Mouse (Mus musculus) kidney, postnatal 0 days (tissue): Measurements from ENCODE around the gene Cdkn1b. TPM values are rescaled to one million over a fixed set of nuclear protein-coding genes. Genes with fewer than 3 reads are reported as not detected.
A peak's percentile ranks its signal among the peaks of the same experiment; 100 is the strongest.

Experiments used
- ATAC-seq: fragments of 200-750 bp; cut with Nextera tagmentation; replicated peaks from 2 replicates; pipeline ENCODE4 v1.8.0; 2017; ENCODE audit warnings: low read depth, moderate number of reproducible peaks, moderate TSS enrichment, moderate library complexity; ENCODE audit not compliant: low FRiP score
- DNase-seq: peaks from one replicate; pipeline ENCODE4 v3.0.0-alpha.2; 2016; ENCODE audit warnings: low spot score
- H3K27ac ChIP-seq: fragments of 300-500 bp; sonication (generic); 2 replicates; pipeline ENCODE4 v1.5.1; 2014; ENCODE audit warnings: mild to moderate bottlenecking
- H3K27me3 ChIP-seq: fragments of 300-500 bp; sonication (generic); 2 replicates; pipeline ENCODE4 v1.6.1; 2014; ENCODE audit warnings: low read length, mixed read lengths; ENCODE audit not compliant: insufficient read depth
- H3K36me3 ChIP-seq: fragments of 300-500 bp; sonication (generic); 2 replicates; pipeline ENCODE4 v1.6.1; 2014; ENCODE audit warnings: low read length, mixed read lengths; ENCODE audit not compliant: insufficient read depth
- H3K4me1 ChIP-seq: fragments of 300-500 bp; sonication (generic); replicated peaks from 2 replicates; pipeline ENCODE4 v1.6.1; 2014; ENCODE audit warnings: antibody characterized with exemption, low read length, mixed read lengths; ENCODE audit not compliant: insufficient read depth
- H3K4me2 ChIP-seq: fragments of 300-500 bp; sonication (generic); 2 replicates; pipeline ENCODE4 v1.6.1; 2014; ENCODE audit warnings: mild to moderate bottlenecking, low read length, moderate library complexity, mixed read lengths
- H3K4me3 ChIP-seq: fragments of 300-500 bp; sonication (generic); replicated peaks from 2 replicates; pipeline ENCODE4 v1.5.1; 2014; ENCODE audit warnings: low read depth, low read length
- H3K9ac ChIP-seq: fragments of 300-500 bp; sonication (generic); 2 replicates; pipeline ENCODE4 v1.6.1; 2014; ENCODE audit warnings: low read depth, low read length
- H3K9me3 ChIP-seq: fragments of 300-500 bp; sonication (generic); replicated peaks from 2 replicates; pipeline ENCODE4 v1.6.1; 2016; ENCODE audit warnings: low read length, inconsistent platforms, mixed read lengths
- CTCF ChIP-seq: IDR thresholded peaks from 2 replicates; pipeline ENCODE4 v1.5.1; 2016; ENCODE audit warnings: antibody characterized with exemption, low read depth, mild to moderate bottlenecking, moderate library complexity
- WGBS: fragments of 180-500 bp; shearing (Covaris S2); extraction: QIAGEN DNeasy Blood & Tissue Kit; methylation state at CpG from one replicate; pipeline ENCODE4 v1.1.7; 2014; 5-methylcytosine and 5-hydroxymethylcytosine counted together
- polyA plus RNA-seq: library from polyadenylated mRNA; unstranded; fragments of >200 nt; fragmentation: Nextera tagmentation; extraction: Ambion mirVana; gene quantifications from 2 replicates; pipeline ENCODE4 v1.2.1, GENCODE M21; 2015

Cdkn1b gene
- polyA plus RNA-seq = 25.1 and 25.9 TPM in 2 replicates

DNA sequence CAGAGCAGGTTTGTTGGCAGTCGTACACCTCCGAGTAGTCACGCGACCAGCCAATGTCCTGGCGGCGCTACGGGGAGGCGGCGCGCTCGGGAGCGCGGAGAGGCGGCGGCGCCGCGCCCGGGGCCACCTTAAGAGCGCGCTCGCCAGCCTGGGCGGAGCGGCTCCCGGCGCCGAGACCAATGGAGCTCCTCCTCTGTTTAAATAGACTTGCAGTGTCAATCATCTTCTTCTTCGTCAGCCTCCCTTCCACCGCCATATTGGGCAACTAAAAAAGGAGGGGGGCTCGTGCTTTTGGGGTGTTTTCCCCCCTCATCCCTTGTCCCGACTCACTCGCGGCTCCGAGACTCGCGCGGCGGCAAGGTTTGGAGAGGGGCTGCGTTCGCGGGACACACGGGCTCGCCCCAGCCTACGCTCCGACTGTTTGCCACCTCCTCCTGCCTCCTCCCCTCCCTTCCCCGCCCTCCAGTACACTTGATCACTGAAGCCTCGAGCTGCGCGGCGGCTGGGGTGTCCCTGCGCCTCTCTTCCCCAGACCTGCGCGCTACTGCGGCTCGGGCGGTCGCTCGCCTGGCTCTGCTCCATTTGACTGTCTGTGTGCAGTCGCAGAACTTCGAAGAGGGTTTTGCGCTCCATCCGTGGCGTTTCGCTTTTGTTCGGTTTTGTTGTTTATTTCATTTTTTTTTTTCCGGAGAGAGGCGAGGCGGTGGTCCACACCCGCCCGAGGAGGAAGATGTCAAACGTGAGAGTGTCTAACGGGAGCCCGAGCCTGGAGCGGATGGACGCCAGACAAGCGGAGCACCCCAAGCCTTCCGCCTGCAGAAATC, at the start of gene Cdkn1b:
Gene Cdkn1b (plus strand): TSS at position 212 of the 824 bp plus-strand sequence.
- under 1% methylated on average over 76 of the region's 77 CpGs for WGBS
- Histone ChIP-seq H3K27me3 (no peaks in the 10 kb centered on the region), H3K27ac (peak within 1 kb of the TSS; percentile 95), H3K9me3 (no peaks in the 10 kb centered on the region), H3K9ac (peak within 1 kb of the TSS; percentile 90), H3K36me3 (0 out of 2 replicates have a peak, but pooled peaks cover 3% of the 10 kb centered on the region), H3K4me1 (peaks cover 8% of the 10 kb centered on the region; the same call in 1 of the 2 replicates), H3K4me2 (peak within 1 kb of the TSS; percentile 91), H3K4me3 (peak within 1 kb of the TSS; percentile 71)
- TF ChIP-seq CTCF = no peak
- DNase-seq (peak; percentile 99), ATAC-seq (peak; percentile 93)

DNA sequence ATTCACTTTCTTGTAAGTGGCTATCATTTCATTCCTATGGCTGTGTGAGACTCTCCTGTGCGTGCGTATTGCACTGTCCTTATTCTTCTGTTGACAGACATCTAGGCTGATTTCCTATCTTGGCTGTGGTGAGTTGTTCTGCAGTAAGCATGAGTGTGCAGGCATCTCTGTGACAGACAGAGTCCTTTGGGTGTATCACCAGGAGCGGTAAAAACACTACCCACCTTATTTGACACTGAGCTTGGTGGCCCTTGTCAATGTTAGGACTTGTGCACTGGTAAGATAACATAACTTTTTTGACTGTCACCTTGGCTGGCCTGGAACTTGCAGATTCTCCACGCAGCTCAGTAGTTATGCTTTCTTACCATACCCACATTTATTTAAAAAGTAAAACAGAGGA, 49.3 kb upstream of the Cdkn1b start:
- DNase-seq (no peak), ATAC-seq (no peak)
- Histone ChIP-seq H3K4me3 (no peak overlapping the region), H3K27ac (no peak overlapping the region), H3K9ac (no peak overlapping the region), H3K4me2 (no peak overlapping the region), H3K4me1 (no peaks in the 10 kb centered on the region), H3K9me3 (no peaks in the 10 kb centered on the region), H3K36me3 (peaks cover 8% of the 10 kb centered on the region; the same call in 1 of the 2 replicates), H3K27me3 (no peaks in the 10 kb centered on the region)
- WGBS = 94% methylated on average over 4 of the region's 4 CpGs
- TF ChIP-seq CTCF = no peak

DNA sequence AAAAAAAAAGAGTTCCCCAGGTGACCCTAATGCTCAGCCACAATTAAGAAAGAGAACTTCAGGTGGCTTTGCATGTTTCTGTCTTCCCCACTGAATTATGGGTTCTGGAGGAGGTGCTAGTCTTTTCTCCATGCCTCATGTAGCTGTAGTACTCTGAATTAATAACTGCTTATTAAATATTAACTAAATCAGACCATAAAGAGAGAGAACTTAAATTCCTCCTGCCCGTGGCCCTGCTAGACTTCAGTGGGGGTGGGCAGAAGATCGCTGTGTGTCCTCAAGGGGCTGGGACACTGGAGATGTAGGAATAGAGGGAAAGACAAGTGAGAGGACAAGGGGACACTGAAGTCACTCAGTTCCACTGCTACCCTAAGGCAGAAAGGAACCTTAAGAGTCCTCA, 48.0 kb upstream of the Cdkn1b start:
- no peak overlapping the region for H3K9ac ChIP-seq
- 53% methylated on average over 2 of the region's 2 CpGs for WGBS
- H3K9me3 ChIP-seq = no peaks in the 10 kb centered on the region
- H3K27me3 ChIP-seq = no peaks in the 10 kb centered on the region
- H3K4me2 ChIP-seq = no peak overlapping the region
- no peaks in the 10 kb centered on the region for H3K4me1 ChIP-seq
- DNase-seq (peak; percentile 33), ATAC-seq (peak; percentile 69)
- TF ChIP-seq CTCF = no peak
- peak overlapping the region; percentile 82 for H3K27ac ChIP-seq
- H3K4me3 ChIP-seq = no peak overlapping the region
- peaks cover 8% of the 10 kb centered on the region; the same call in 1 of the 2 replicates for H3K36me3 ChIP-seq

DNA sequence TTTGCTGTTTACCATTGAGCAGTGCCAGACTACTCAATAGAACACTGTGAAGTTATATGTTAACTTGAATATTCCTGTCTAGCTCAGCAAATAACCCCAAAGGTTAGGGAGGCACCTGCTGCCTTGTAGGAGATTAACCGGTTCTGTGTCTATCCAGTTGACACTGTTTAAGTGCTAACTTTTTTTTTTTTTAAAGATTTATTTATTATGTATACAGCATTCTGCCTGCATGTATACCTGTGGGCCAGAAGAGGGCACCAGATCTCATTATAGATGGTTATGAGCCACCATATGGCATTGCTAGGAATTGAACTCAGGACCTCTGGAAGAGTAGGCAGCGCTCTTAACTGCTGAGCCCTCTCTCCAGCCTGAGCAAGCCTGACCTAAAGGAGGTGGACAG, 47.2 kb upstream of the Cdkn1b start:
- no peaks in the 10 kb centered on the region for H3K27me3 ChIP-seq
- no peak overlapping the region for H3K4me2 ChIP-seq
- peaks cover 8% of the 10 kb centered on the region; the same call in 1 of the 2 replicates for H3K36me3 ChIP-seq
- no peak overlapping the region for H3K9ac ChIP-seq
- peak; percentile 86 for ATAC-seq
- H3K4me3 ChIP-seq = no peak overlapping the region
- H3K4me1 ChIP-seq = no peaks in the 10 kb centered on the region
- TF ChIP-seq CTCF = peak; percentile 66
- 65% methylated on average over 2 of the region's 2 CpGs for WGBS
- peak overlapping the region; percentile 82 for H3K27ac ChIP-seq
- H3K9me3 ChIP-seq = no peaks in the 10 kb centered on the region
- peak; percentile 27 for DNase-seq

DNA sequence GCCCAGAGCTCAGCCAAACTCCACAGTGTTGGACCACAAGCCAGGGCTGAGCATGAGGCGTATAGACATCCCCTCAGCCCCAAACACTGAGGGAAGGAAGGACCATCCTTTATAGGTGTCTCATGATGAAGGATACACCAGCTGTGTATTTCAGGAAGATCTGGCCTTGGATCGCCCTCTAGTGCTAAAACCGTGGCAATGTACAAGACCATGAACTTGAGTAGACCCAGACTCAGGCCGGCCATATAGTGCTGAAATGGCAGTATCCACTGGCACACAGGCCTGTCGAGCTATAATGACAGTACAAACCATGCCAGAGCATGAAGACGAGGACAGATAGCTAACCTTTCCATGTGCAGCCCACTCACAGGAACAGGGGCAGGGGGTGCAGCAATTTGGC, 43.4 kb upstream of the Cdkn1b start:
- peak; percentile 23 for DNase-seq
- 71% methylated on average over 6 of the region's 6 CpGs for WGBS

DNA sequence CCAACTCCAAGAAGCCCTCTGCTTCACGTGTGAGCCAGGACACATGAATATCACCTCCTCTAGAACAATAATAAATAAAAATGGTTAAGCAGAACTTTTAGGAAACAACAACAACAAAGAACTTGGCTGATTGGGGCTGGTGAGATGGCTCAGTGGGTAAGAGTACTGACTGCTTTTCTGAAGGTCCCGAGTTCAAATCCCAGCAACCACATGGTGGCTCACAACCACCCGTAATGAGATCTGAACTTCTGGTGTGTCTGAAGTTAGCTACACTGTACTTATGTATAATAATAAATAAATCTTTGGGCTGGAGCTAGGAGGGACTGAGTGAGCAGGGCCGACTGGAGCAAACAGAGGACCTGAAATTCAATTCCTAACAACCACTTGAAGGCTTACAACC, 42.9 kb upstream of the Cdkn1b start:
- no peak for TF ChIP-seq CTCF
- Histone ChIP-seq H3K27ac (no peak overlapping the region), H3K9ac (no peak overlapping the region), H3K4me2 (no peak overlapping the region), H3K9me3 (no peaks in the 10 kb centered on the region), H3K4me3 (no peak overlapping the region), H3K36me3 (no peaks in the 10 kb centered on the region), H3K27me3 (no peaks in the 10 kb centered on the region), H3K4me1 (no peaks in the 10 kb centered on the region)
- 88% methylated on average over 4 of the region's 4 CpGs for WGBS
- ATAC-seq (no peak), DNase-seq (no peak)

More for the DNA sequence above, 43.4 kb upstream of the Cdkn1b start:
- no peaks in the 10 kb centered on the region for H3K36me3 ChIP-seq
- no peak overlapping the region for H3K4me2 ChIP-seq
- H3K9ac ChIP-seq = no peak overlapping the region
- peak; percentile 19; the same call in 1 of the 2 replicates for ATAC-seq
- no peak overlapping the region for H3K27ac ChIP-seq
- no peak overlapping the region for H3K4me3 ChIP-seq
- TF ChIP-seq CTCF = peak; percentile 57
- H3K9me3 ChIP-seq = no peaks in the 10 kb centered on the region
- no peaks in the 10 kb centered on the region for H3K4me1 ChIP-seq
- H3K27me3 ChIP-seq = no peaks in the 10 kb centered on the region
